Mouse (Mus musculus) cerebellum, adult 2 months (tissue): ENCODE data around the gene Uba5.

ENCODE experiments used
- CTCF ChIP-seq: fragments of 200-500 bp; IDR thresholded peaks from 2 replicates; pipeline ENCODE4 v1.5.1; 2011; ENCODE audit warnings: low read depth, mild to moderate bottlenecking, control low read depth, low read length, moderate library complexity, borderline replicate concordance; ENCODE audit not compliant: insufficient read depth
- POLR2A ChIP-seq: fragments of 200-500 bp; IDR thresholded peaks from 2 replicates; pipeline ENCODE4 v1.6.1; 2011; ENCODE audit warnings: low read length, control low read depth, borderline replicate concordance; ENCODE audit not compliant: insufficient read depth

GRCm38 (mm10) chr9:104051028-104051427 is 11.9 kb downstream of the Uba5 start:
- TF ChIP-seq CTCF (no peak), POLR2A (no peak)
